Mouse (Mus musculus) forebrain, postnatal 0 days (tissue): ENCODE results near the gene Galnt15. TPM values are rescaled to one million over a fixed set of nuclear protein-coding genes. Genes with fewer than 3 reads are reported as not detected.

Source experiments
- ATAC-seq: fragments of 200-750 bp; cut with Nextera tagmentation; 2 replicates; pipeline ENCODE4 v1.8.0; 2017; ENCODE audit warnings: mild to moderate bottlenecking, moderate library complexity
- DNase-seq: peaks from one replicate; pipeline ENCODE4 v3.0.0-alpha.2; 2015
- H3K27ac ChIP-seq: fragments of 300-500 bp; sonication (generic); 2 replicates; pipeline ENCODE4 v1.5.1; 2014; ENCODE audit warnings: low read depth, mild to moderate bottlenecking, antibody characterized with exemption, low read length, moderate library complexity, mixed read lengths
- H3K27me3 ChIP-seq: fragments of 300-500 bp; sonication (generic); 2 replicates; pipeline ENCODE4 v1.6.1; 2014; ENCODE audit warnings: mild to moderate bottlenecking, low read length, mixed read lengths; ENCODE audit not compliant: insufficient read depth
- H3K36me3 ChIP-seq: fragments of 300-500 bp; sonication (generic); 2 replicates; pipeline ENCODE4 v1.6.1; 2014; ENCODE audit warnings: mild to moderate bottlenecking, moderate library complexity; ENCODE audit not compliant: insufficient read depth
- H3K4me1 ChIP-seq: fragments of 300-500 bp; sonication (generic); 2 replicates; pipeline ENCODE4 v1.6.1; 2014; ENCODE audit warnings: antibody characterized with exemption; ENCODE audit not compliant: insufficient read depth
- H3K4me2 ChIP-seq: fragments of 300-500 bp; sonication (generic); 2 replicates; pipeline ENCODE4 v1.6.1; 2014; ENCODE audit warnings: low read depth, mild to moderate bottlenecking, moderate library complexity
- H3K4me3 ChIP-seq: fragments of 300-500 bp; sonication (generic); 2 replicates; pipeline ENCODE4 v1.5.1; 2014; ENCODE audit warnings: low read depth, low read length, mixed read lengths
- H3K9ac ChIP-seq: fragments of 300-500 bp; sonication (generic); 2 replicates; pipeline ENCODE4 v1.6.1; 2014; ENCODE audit warnings: mild to moderate bottlenecking
- H3K9me3 ChIP-seq: fragments of 300-500 bp; sonication (generic); 2 replicates; pipeline ENCODE4 v1.6.1; 2016; ENCODE audit warnings: low read length
- CTCF ChIP-seq: sonication (generic); IDR thresholded peaks from 2 replicates; pipeline ENCODE4 v1.5.1; 2016; ENCODE audit warnings: antibody characterized with exemption, control low read depth, low read depth
- WGBS: fragments of 180-500 bp; shearing (Covaris S2); extraction: QIAGEN DNeasy Blood & Tissue Kit; methylation state at CpG from one replicate; pipeline ENCODE4 v1.1.7; 2014; 5-methylcytosine and 5-hydroxymethylcytosine counted together
- polyA plus RNA-seq: library from polyadenylated mRNA; unstranded; fragments of >200 nt; fragmentation: Nextera tagmentation; extraction: Ambion mirVana; gene quantifications from 2 replicates; pipeline ENCODE4 v1.2.1, GENCODE M21; 2015
- total RNA-seq: library from RNA; depleted of rRNA; stranded (reverse); fragments of >200 nt; gene quantifications from 2 replicates; pipeline ENCODE4 v1.2.3, GENCODE M21; 2014

Galnt15 gene
- total and polyA plus RNA-seq, 2 experiments from 2014 or later, result 0.54 to 1.8 TPM

- Histone ChIP-seq H3K27me3 (no peaks in the 10 kb centered on the region), H3K4me2 (no peak overlapping the region), H3K4me3 (no peak overlapping the region), H3K4me1 (no peaks in the 10 kb centered on the region), H3K9me3 (no peaks in the 10 kb centered on the region), H3K36me3 (no peaks in the 10 kb centered on the region), H3K9ac (no peak overlapping the region), H3K27ac (no peak overlapping the region)
- 77% methylated on average over 7 of the region's 7 CpGs for WGBS
- no peak for DNase-seq
- no peak for TF ChIP-seq CTCF
- ATAC-seq, result no peak
These were observed 45.1 kb downstream of the Galnt15 start for GRCm38 (mm10) chr14:32073901-32074300.

GRCm38 (mm10) chr14:32076896-32077575, 48.2 kb downstream of the Galnt15 start:
- Histone ChIP-seq H3K9me3 (no peaks in the 10 kb centered on the region), H3K4me2 (no peak overlapping the region), H3K4me3 (no peak overlapping the region), H3K9ac (no peak overlapping the region), H3K27ac (no peak overlapping the region), H3K36me3 (peaks cover 10% of the 10 kb centered on the region; the same call in 1 of the 2 replicates), H3K4me1 (no peaks in the 10 kb centered on the region), H3K27me3 (no peaks in the 10 kb centered on the region)
- TF ChIP-seq CTCF, result peak; percentile 94
- DNase-seq (peak; percentile 80), ATAC-seq (peak; percentile 79)
- 53% methylated on average over 8 of the region's 8 CpGs for WGBS

DNA sequence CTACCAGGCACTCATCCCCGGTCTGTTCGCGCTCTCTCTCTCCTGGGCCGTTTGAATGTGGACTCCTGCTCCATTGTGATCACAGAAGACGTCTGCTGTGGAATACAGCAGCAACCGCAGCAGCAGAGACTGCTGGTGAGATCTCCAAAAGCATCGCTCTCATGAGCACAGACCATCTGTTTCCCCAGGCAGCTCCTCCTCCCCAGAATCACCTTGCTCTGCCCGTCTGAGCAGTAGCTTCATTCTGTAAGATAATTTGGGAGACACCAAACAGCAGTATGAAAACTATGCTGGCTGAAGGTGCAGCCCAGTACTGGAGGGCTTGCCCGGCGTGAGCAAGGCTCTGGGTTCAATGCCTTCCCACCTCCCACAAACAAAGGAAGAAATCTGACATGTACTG, 52.2 kb downstream of the Galnt15 start:
- DNase-seq (no peak), ATAC-seq (no peak)
- Histone ChIP-seq H3K9ac (no peak overlapping the region), H3K4me3 (no peak overlapping the region), H3K4me1 (peaks cover 4% of the 10 kb centered on the region; the same call in 1 of the 2 replicates), H3K27me3 (no peaks in the 10 kb centered on the region), H3K27ac (no peak overlapping the region), H3K36me3 (peaks cover 17% of the 10 kb centered on the region), H3K9me3 (no peaks in the 10 kb centered on the region), H3K4me2 (no peak overlapping the region)
- 79% methylated on average over 10 of the region's 10 CpGs for WGBS
- no peak for TF ChIP-seq CTCF

GRCm38 (mm10) chr14:32082891-32083290, 54.1 kb downstream of the Galnt15 start:
- no peak for TF ChIP-seq CTCF
- Histone ChIP-seq H3K36me3 (peaks cover 17% of the 10 kb centered on the region), H3K27me3 (no peaks in the 10 kb centered on the region), H3K27ac (no peak overlapping the region), H3K4me2 (no peak overlapping the region), H3K4me1 (peaks cover 4% of the 10 kb centered on the region; the same call in 1 of the 2 replicates), H3K9ac (no peak overlapping the region), H3K4me3 (no peak overlapping the region), H3K9me3 (no peaks in the 10 kb centered on the region)
- no peak for DNase-seq
- 93% methylated on average over 6 of the region's 6 CpGs for WGBS
- no peak for ATAC-seq

GRCm38 (mm10) chr14:32083466-32083865, 54.7 kb downstream of the Galnt15 start:
- Histone ChIP-seq H3K4me2 (no peak overlapping the region), H3K36me3 (peaks cover 17% of the 10 kb centered on the region), H3K9me3 (no peaks in the 10 kb centered on the region), H3K9ac (no peak overlapping the region), H3K27ac (no peak overlapping the region), H3K27me3 (no peaks in the 10 kb centered on the region), H3K4me3 (no peak overlapping the region), H3K4me1 (peaks cover 4% of the 10 kb centered on the region; the same call in 1 of the 2 replicates)
- ATAC-seq (no peak), DNase-seq (no peak)
- 95% methylated on average over 2 of the region's 2 CpGs for WGBS
- TF ChIP-seq CTCF, result no peak

GRCm38 (mm10) chr14:32084761-32085485, 56.1 kb downstream of the Galnt15 start, which contains the start of gene Oxnad1:
TSS of gene Oxnad1 (plus strand) at chr14:32085374.
- peak; percentile 96 for ATAC-seq
- Histone ChIP-seq H3K4me2 (peak within 1 kb of the TSS; percentile 51), H3K9me3 (no peaks in the 10 kb centered on the region), H3K4me3 (peak within 1 kb of the TSS; percentile 78), H3K27me3 (no peaks in the 10 kb centered on the region), H3K9ac (peak within 1 kb of the TSS; percentile 71), H3K36me3 (peaks cover 17% of the 10 kb centered on the region), H3K4me1 (peaks cover 4% of the 10 kb centered on the region; the same call in 1 of the 2 replicates), H3K27ac (peak within 1 kb of the TSS; percentile 88)
- no peak for DNase-seq
- TF ChIP-seq CTCF, result no peak
- 4% methylated on average over 22 of the region's 22 CpGs for WGBS
